Mouse (Mus musculus): ENCODE data around the gene Aurkb.
"Not testable (repeated sequence)": the region's sequence is repeated elsewhere in the genome, so short reads cannot be mapped to it uniquely, and the experiment has no call there.

GRCm38 (mm10) chr11:69093856-69094255 is 48.4 kb downstream of the Aurkb start:
- TF ChIP-seq POLR2A (IDR thresholded peaks at IDR 0.05; ENCODE audit: insufficient read length, low read depth); MYOD1 (IDR thresholded peaks at IDR 0.05; ENCODE audit: control insufficient read depth in 1 of 3, insufficient read length in 2 of 3, low read depth in 2 of 3); POLR2AphosphoS2 (IDR thresholded peaks at IDR 0.05; ENCODE audit: insufficient read length, low read depth); TCF3 (IDR thresholded peaks at IDR 0.05; ENCODE audit: insufficient read length, low read depth); MAX (IDR thresholded peaks at IDR 0.05; ENCODE audit: low read depth); USF1 (IDR thresholded peaks at IDR 0.05; ENCODE audit: low read depth): not testable (repeated sequence)

Data from myocyte (in vitro differentiated cells).